Mouse (Mus musculus) hindbrain, embryonic 14.5 days (tissue): ENCODE measurements at regions not wholly inside any gene's neighbourhood (a gene's known extent, or its start where the extent isn't known, plus 50 kb on each side); places are given as distances from the start of the nearest gene placed in this dataset.

ENCODE experiments used
- ATAC-seq: fragments of 200-750 bp; cut with Nextera tagmentation; 2 replicates; pipeline ENCODE4 v1.8.0; 2017; ENCODE audit warnings: moderate number of reproducible peaks, mild to moderate bottlenecking, moderate TSS enrichment, moderate library complexity; ENCODE audit not compliant: low FRiP score
- DNase-seq: peaks from one replicate; pipeline ENCODE4 v3.0.0-alpha.2; 2015; ENCODE audit warnings: low spot score
- H3K27ac ChIP-seq: fragments of 300-500 bp; sonication (generic); 2 replicates; pipeline ENCODE4 v1.5.1; 2014; ENCODE audit warnings: mild to moderate bottlenecking, moderate library complexity
- H3K27me3 ChIP-seq: fragments of 300-500 bp; sonication (generic); 2 replicates; pipeline ENCODE4 v1.6.1; 2014; ENCODE audit warnings: mild to moderate bottlenecking, low read length, mixed read lengths; ENCODE audit not compliant: control insufficient read depth, insufficient read depth
- H3K36me3 ChIP-seq: fragments of 300-500 bp; sonication (generic); replicated peaks from 2 replicates; pipeline ENCODE4 v1.6.1; 2014; ENCODE audit not compliant: control insufficient read depth, insufficient read depth
- H3K4me1 ChIP-seq: fragments of 300-500 bp; sonication (generic); replicated peaks from 2 replicates; pipeline ENCODE4 v1.6.1; 2014; ENCODE audit warnings: antibody characterized with exemption, low read length, mixed read lengths; ENCODE audit not compliant: control insufficient read depth, insufficient read depth
- H3K4me2 ChIP-seq: fragments of 300-500 bp; sonication (generic); replicated peaks from 2 replicates; pipeline ENCODE4 v1.6.1; 2014; ENCODE audit warnings: mild to moderate bottlenecking, moderate library complexity
- H3K4me3 ChIP-seq: fragments of 300-500 bp; sonication (generic); replicated peaks from 2 replicates; pipeline ENCODE4 v1.5.1; 2014; ENCODE audit warnings: mild to moderate bottlenecking, low read length
- H3K9ac ChIP-seq: fragments of 300-500 bp; sonication (generic); 2 replicates; pipeline ENCODE4 v1.6.1; 2014
- H3K9me3 ChIP-seq: fragments of 300-500 bp; sonication (generic); 2 replicates; pipeline ENCODE4 v1.6.1; 2016; ENCODE audit warnings: low read length; ENCODE audit not compliant: control insufficient read depth
- WGBS: fragments of 180-500 bp; shearing (Covaris S2); extraction: QIAGEN DNeasy Blood & Tissue Kit; methylation state at CpG from one replicate; pipeline ENCODE4 v1.1.7; 2014; 5-methylcytosine and 5-hydroxymethylcytosine counted together

DNA sequence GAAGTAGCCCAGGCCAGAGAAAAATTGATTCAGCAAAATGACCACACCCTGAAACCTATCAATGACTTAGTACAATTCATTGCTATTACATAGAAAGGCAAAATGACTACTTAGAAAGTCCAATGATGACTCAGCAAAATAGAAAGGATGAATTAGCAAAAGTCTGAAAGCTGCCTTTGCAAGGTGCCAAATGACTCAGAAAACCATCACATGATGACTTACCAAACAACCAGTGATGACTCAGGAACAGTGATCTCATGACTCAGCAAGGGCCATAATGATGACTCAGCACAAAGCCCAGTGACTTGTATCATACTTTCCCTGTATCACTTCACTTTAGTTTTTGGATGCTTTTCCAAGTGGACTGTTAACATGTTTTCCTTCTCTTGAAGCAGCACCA is 535.6 kb upstream of the Camk1g start:
- H3K27me3 ChIP-seq = no peaks in the 10 kb centered on the region

DNA sequence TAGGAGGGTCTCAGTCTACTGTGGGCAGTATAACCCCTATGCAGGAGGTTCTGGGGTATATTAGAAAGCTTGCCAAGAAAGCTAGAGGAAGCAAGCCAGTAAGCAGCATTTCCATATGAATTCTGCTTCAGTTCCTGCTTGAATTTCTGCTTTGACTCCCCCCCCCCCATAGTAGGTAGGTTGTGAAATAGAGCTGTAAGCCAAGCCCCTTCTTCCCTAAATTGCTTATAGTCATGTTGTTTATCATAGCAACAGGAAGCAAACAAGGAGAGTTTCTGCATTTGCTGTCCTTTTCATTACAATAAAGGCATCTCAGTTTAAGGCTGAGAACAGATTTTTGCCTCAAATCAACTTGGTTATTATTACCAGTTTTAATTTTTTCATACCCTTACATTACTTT is 524.0 kb upstream of the Camk1g start:
- no peak for DNase-seq
- H3K27me3 ChIP-seq = no peaks in the 10 kb centered on the region

More for the DNA sequence above, 535.6 kb upstream of the Camk1g start:
- H3K4me1 ChIP-seq = no peaks in the 10 kb centered on the region
- DNase-seq (no peak), ATAC-seq (no peak)
- no peaks in the 10 kb centered on the region for H3K36me3 ChIP-seq
- no peaks in the 10 kb centered on the region for H3K9me3 ChIP-seq
- no peak overlapping the region for H3K4me2 ChIP-seq
- H3K27ac ChIP-seq = no peak overlapping the region
- no peak overlapping the region for H3K4me3 ChIP-seq
- H3K9ac ChIP-seq = no peak overlapping the region

DNA sequence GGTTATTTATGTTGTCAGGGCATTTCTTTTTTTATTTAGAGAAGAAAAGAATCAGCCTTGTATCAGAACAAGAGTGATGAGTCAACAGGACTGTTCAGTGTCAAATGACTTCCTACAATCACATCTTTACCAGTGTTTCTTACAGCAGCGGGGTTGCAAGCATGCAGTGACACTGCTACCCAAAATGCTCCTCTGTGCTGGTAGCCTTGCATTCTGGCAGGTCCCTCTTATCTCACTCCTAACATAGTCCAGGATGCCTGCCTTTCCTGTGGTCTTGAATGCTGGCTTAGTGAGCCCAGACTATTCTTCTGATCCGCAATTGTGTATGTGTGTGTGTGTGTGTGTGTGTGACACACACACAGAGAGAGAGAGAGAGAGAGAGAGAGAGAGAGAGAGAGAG is 506.4 kb upstream of the Camk1g start:
- Histone ChIP-seq H3K4me1 (no peaks in the 10 kb centered on the region), H3K27ac (no peak overlapping the region), H3K9me3 (no peaks in the 10 kb centered on the region), H3K9ac (no peak overlapping the region), H3K36me3 (no peaks in the 10 kb centered on the region), H3K4me3 (no peak overlapping the region), H3K4me2 (no peak overlapping the region), H3K27me3 (no peaks in the 10 kb centered on the region)
- no peak for DNase-seq
- WGBS = 79% methylated on average over 2 of the region's 2 CpGs
- no peak for ATAC-seq

More for the DNA sequence above, 524.0 kb upstream of the Camk1g start:
- no peak for ATAC-seq
- H3K27ac ChIP-seq = no peak overlapping the region
- H3K4me1 ChIP-seq = no peaks in the 10 kb centered on the region
- no peak overlapping the region for H3K4me3 ChIP-seq
- H3K4me2 ChIP-seq = no peak overlapping the region
- H3K36me3 ChIP-seq = no peaks in the 10 kb centered on the region
- no peaks in the 10 kb centered on the region for H3K9me3 ChIP-seq
- no peak overlapping the region for H3K9ac ChIP-seq

DNA sequence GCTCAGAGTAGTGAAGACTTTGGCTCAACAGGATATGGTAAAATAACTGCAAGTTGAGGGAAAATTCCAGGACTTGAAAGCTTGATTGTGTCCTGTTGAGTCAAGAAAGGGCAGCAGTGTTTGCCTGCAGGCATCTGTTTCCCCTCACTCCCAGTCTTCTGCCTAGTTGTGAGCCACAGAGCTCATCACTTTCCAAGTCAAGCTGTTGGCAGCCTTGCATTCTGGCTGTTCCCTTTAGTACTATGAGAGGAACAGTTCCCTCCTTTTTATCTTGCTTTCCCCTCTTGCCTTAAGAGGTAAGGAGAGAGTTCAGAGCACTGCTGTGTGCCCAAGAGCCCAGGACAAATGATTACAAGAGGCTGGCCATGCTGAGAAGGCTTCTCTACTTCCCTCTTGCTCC is 506.0 kb upstream of the Camk1g start:
- Histone ChIP-seq H3K27ac (no peak overlapping the region), H3K4me3 (no peak overlapping the region), H3K9ac (no peak overlapping the region), H3K4me1 (no peaks in the 10 kb centered on the region), H3K27me3 (no peaks in the 10 kb centered on the region), H3K36me3 (no peaks in the 10 kb centered on the region), H3K9me3 (no peaks in the 10 kb centered on the region), H3K4me2 (no peak overlapping the region)
- DNase-seq (no peak), ATAC-seq (no peak)

DNA sequence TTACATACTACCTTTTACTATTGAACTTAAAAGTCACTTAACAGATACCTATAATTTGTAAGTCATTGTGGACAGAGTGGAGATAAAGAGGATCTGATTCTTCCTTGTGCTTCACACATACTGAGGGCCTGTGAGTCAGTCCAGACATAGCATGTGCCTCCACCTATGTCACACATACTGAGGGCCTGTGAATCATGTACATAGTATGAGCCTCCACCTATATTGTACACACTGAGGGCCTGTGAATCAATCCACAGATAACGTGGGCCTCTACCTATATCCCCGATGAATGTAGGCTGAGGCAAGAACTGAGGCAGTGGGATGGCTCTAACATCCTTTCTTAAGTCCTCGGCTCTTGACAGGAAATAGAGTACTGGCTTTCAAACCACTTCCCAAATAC is 505.2 kb upstream of the Camk1g start:
- H3K4me3 ChIP-seq = no peak overlapping the region
- no peaks in the 10 kb centered on the region for H3K27me3 ChIP-seq
- H3K27ac ChIP-seq = no peak overlapping the region
- ATAC-seq = no peak
- no peak overlapping the region for H3K9ac ChIP-seq
- H3K9me3 ChIP-seq = no peaks in the 10 kb centered on the region
- 94% methylated on average over 3 of the region's 3 CpGs for WGBS
- H3K36me3 ChIP-seq = no peaks in the 10 kb centered on the region
- H3K4me1 ChIP-seq = no peaks in the 10 kb centered on the region
- H3K4me2 ChIP-seq = no peak overlapping the region
- no peak for DNase-seq

DNA sequence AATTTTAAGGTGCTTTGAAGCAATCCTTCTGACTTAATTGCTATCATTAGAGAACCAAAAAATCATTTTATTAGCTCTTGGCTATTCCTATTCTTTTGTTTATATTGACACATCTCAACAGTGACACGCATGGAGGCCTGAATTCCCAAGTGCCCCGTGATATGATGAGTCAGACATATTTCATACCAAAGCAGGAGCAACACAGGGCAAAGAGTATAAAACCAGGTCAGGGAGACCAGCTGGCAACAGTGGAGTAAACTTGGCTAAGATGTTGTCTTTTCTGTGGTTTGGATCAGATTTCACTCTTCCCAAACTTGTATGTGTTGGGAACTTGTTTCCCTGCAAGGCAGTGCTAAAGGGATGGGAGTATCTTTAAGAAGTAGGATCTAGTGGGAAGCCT is 500.6 kb upstream of the Camk1g start:
- H3K27me3 ChIP-seq = no peaks in the 10 kb centered on the region
- no peaks in the 10 kb centered on the region for H3K9me3 ChIP-seq
- H3K4me1 ChIP-seq = no peaks in the 10 kb centered on the region
- H3K36me3 ChIP-seq = no peaks in the 10 kb centered on the region
- DNase-seq (no peak), ATAC-seq (no peak)
- H3K4me3 ChIP-seq = no peak overlapping the region
- 88% methylated on average over 2 of the region's 2 CpGs for WGBS
- H3K27ac ChIP-seq = no peak overlapping the region
- H3K4me2 ChIP-seq = no peak overlapping the region
- no peak overlapping the region for H3K9ac ChIP-seq

DNA sequence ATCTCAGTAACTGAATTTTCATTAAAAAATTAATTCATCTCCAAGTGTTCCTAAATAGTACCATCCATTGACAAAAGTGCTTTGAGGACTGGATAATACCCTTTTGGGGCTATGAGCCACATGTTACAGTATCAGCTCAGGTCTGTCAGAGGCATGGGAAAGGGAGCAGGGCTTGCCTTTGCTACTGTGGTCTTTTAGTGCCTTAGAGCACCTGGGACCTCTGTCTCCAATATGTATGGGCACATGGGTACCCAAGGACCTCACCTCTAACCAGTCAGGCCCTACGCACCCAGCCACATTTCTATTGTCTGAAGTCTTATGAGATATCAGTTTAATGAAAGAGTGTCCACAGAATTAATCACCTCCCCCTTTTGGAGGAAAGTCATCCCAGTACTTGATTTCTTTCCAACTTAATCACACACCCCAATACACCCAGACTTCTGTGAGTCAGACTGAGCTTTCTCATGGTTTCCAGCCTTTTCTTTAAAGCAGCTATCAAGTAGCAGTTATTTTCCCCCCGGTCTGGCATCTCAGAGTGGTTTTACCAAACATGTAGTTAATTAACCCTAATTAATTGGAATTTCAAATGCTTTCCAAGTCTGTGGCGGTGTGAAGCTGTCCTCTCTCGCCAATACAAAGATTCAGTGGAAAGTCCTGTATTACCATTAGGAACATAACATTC is 498.7 kb upstream of the Camk1g start:
- no peak for DNase-seq

DNA sequence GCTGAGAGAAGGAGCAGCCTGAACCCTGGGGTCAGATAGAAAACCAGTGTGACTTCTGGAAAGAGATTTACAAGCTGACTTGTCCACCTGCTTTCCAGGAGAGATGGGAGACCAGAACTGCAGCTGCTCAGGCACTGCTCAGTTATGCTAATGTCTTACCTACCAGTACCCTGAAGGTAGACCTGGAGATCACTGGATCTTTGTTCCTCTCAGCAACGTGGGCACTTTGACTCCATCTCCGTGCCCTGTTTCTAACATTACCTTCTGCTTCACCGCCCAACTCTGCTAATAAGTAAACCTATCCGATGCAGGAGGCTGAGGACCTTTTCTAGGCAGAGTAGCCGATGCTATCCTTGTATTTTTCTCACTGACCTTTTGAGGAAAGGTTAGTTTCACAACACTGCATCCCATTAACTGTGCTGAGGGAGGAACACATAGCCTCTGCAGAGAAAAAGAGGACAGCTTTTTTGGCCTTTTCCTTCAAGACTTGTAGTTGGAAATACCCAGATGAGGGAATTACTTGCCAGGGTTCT is 490.7 kb upstream of the Camk1g start:
- Histone ChIP-seq H3K4me3 (no peak overlapping the region), H3K36me3 (no peaks in the 10 kb centered on the region), H3K9ac (no peak overlapping the region), H3K4me1 (peaks cover 15% of the 10 kb centered on the region), H3K9me3 (no peaks in the 10 kb centered on the region), H3K27me3 (no peaks in the 10 kb centered on the region), H3K4me2 (no peak overlapping the region), H3K27ac (no peak overlapping the region)
- WGBS = 67% methylated on average over 5 of the region's 5 CpGs
- DNase-seq (no peak), ATAC-seq (no peak)

More for the DNA sequence above, 498.7 kb upstream of the Camk1g start:
- H3K4me2 ChIP-seq = no peak overlapping the region
- no peaks in the 10 kb centered on the region for H3K9me3 ChIP-seq
- no peak for ATAC-seq
- WGBS = 54% methylated on average over 4 of the region's 4 CpGs
- no peak overlapping the region for H3K27ac ChIP-seq
- no peaks in the 10 kb centered on the region for H3K4me1 ChIP-seq
- no peak overlapping the region for H3K4me3 ChIP-seq
- H3K9ac ChIP-seq = no peak overlapping the region
- no peaks in the 10 kb centered on the region for H3K27me3 ChIP-seq
- H3K36me3 ChIP-seq = no peaks in the 10 kb centered on the region

DNA sequence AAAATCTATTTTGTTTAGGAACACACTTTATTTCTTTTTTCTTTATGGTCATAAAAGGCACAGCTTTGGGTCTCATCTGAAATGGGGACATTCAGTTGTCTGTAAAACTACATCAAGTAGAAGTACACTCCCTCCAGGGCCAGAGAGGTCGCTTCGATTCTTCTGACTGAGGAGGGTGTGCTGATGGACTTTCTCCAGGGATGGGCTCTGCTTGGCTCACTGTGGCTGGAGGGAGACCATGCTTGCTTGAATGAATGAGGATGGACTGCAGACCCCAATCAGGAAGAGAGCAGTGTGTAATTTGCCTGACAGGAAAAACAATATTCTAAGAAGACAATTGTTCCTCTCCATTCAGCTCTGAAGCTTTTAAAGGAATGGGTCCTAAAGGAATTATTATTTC is 490.3 kb upstream of the Camk1g start:
- no peaks in the 10 kb centered on the region for H3K27me3 ChIP-seq
- no peak overlapping the region for H3K4me3 ChIP-seq
- no peak for DNase-seq
- WGBS = 37% methylated on average over 2 of the region's 2 CpGs
- no peak for ATAC-seq
- H3K36me3 ChIP-seq = no peaks in the 10 kb centered on the region
- no peak overlapping the region; the same call in 1 of the 2 replicates for H3K27ac ChIP-seq
- H3K4me1 ChIP-seq = peaks cover 15% of the 10 kb centered on the region
- no peaks in the 10 kb centered on the region for H3K9me3 ChIP-seq
- H3K9ac ChIP-seq = no peak overlapping the region
- no peak overlapping the region for H3K4me2 ChIP-seq
